Mouse (Mus musculus): ENCODE data around the gene Rsu1. TPM values are rescaled to one million over a fixed set of nuclear protein-coding genes. Genes with fewer than 3 reads are reported as not detected.

Gene Rsu1
- 134 and 142 TPM in 2 replicates for polyA plus RNA-seq (2015; fragmentation: Nextera tagmentation; extraction: Ambion mirVana)

GRCm38 (mm10) chr2:13271165-13271957 lies at the start of gene Rsu1:
Gene Rsu1 (minus strand): TSS chr2:13271415.
- peak; percentile 96 for ATAC-seq (ENCODE audit: extremely low read depth, insufficient number of reproducible peaks, low FRiP score, low TSS enrichment)
- Histone ChIP-seq H3K4me1 (peaks cover 46% of the 10 kb centered on the region), H3K9me3 (no peaks in the 10 kb centered on the region), H3K4me2 (peak within 1 kb of the TSS; percentile 79), H3K4me3 (peak within 1 kb of the TSS; percentile 65), H3K36me3 (peaks cover 27% of the 10 kb centered on the region), H3K27ac (replicated peaks) (peak within 1 kb of the TSS; percentile 81), H3K9ac (peak within 1 kb of the TSS; percentile 86), H3K27me3 (replicated peaks) (no peaks in the 10 kb centered on the region)
- under 1% methylated on average over 37 of the region's 37 CpGs for WGBS

DNA sequence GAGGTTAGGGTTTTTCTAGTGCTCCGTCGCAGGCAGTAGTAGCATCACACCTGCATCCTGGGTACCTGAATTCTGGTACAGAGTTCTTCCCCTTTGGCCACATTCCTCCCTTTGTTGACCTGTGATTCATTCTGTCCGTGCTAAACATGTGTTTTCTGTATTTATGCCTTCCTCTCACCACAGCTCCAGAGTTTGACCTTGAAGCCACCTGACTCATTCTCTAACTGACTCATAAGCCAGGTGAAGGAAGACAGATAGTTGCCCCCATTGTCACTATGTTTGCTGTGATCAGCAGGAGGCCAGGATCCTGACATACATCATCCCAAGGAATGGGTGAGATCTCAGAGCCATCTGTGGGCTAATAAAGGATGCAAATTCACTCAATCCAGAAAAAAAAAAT lies 32.2 kb upstream of the Rsu1 start:
- H3K4me2 ChIP-seq = no peak overlapping the region
- no peak for ATAC-seq (ENCODE audit: extremely low read depth, insufficient number of reproducible peaks, low FRiP score, low TSS enrichment)
- no peak overlapping the region for H3K4me3 ChIP-seq
- no peaks in the 10 kb centered on the region for H3K36me3 ChIP-seq
- no peak overlapping the region for H3K27ac ChIP-seq (replicated peaks)
- WGBS = 82% methylated on average over 3 of the region's 3 CpGs
- no peaks in the 10 kb centered on the region for H3K4me1 ChIP-seq
- H3K27me3 ChIP-seq (replicated peaks) = no peaks in the 10 kb centered on the region
- no peaks in the 10 kb centered on the region for H3K9me3 ChIP-seq
- H3K9ac ChIP-seq = no peak overlapping the region

DNA sequence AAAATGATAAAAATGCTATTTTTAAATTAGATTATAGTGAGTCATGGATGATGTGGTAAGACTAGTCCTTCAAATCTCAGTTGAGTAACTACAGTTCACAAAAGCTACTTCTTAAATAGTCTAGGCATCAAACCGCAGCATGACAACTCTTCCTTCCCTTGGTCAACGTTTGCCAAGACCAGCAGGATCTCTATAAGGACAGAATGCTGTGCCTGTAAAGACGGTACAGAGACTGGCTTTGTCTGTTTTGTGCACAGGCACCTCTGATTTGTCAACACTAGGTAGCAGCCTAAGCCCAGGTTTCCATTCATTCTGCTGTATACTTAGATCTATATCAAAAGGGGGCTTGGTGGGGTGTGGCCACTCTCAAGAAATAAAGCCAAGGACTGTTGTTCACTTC lies 27.8 kb upstream of the Rsu1 start:
- H3K4me2 ChIP-seq = no peak overlapping the region
- WGBS = 43% methylated on average over 3 of the region's 3 CpGs
- no peak for ATAC-seq (ENCODE audit: extremely low read depth, insufficient number of reproducible peaks, low FRiP score, low TSS enrichment)
- H3K9ac ChIP-seq = no peak overlapping the region
- H3K36me3 ChIP-seq = no peaks in the 10 kb centered on the region
- no peaks in the 10 kb centered on the region for H3K9me3 ChIP-seq
- H3K27ac ChIP-seq (replicated peaks) = no peak overlapping the region
- peaks cover 6% of the 10 kb centered on the region for H3K4me1 ChIP-seq
- H3K4me3 ChIP-seq = no peak overlapping the region
- no peaks in the 10 kb centered on the region for H3K27me3 ChIP-seq (replicated peaks)

DNA sequence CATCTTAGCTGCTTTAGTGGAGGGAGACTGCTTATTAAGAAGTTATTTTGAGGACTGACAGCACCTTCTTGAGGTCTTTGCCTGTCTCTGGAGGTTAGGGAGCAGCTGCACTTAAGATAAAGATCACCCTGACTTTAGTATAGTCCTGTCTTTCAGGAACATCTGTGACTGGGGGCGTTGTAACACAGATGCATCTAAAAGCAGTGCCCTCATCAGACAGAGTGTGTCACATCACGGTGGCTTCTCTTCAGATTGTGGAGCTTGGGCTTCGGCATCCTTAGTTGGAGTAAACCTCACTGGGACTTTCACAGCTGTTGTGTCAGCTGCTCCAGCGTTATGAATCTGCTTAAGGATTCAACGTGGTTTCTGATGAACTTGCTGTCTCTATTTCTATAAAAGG lies 26.5 kb upstream of the Rsu1 start:
- Histone ChIP-seq H3K4me2 (no peak overlapping the region), H3K36me3 (no peaks in the 10 kb centered on the region), H3K4me3 (no peak overlapping the region), H3K4me1 (peaks cover 8% of the 10 kb centered on the region), H3K27ac (replicated peaks) (no peak overlapping the region), H3K9ac (no peak overlapping the region), H3K27me3 (replicated peaks) (no peaks in the 10 kb centered on the region), H3K9me3 (no peaks in the 10 kb centered on the region)
- WGBS = 44% methylated on average over 5 of the region's 5 CpGs
- no peak for ATAC-seq (ENCODE audit: extremely low read depth, insufficient number of reproducible peaks, low FRiP score, low TSS enrichment)

GRCm38 (mm10) chr2:13290661-13291060 lies 19.4 kb upstream of the Rsu1 start:
- Histone ChIP-seq H3K27me3 (replicated peaks) (no peaks in the 10 kb centered on the region), H3K27ac (replicated peaks) (no peak overlapping the region), H3K36me3 (no peaks in the 10 kb centered on the region), H3K9me3 (no peaks in the 10 kb centered on the region), H3K4me1 (peaks cover 8% of the 10 kb centered on the region), H3K4me3 (no peak overlapping the region), H3K9ac (no peak overlapping the region), H3K4me2 (no peak overlapping the region)
- 3% methylated on average over 1 of the region's 1 CpGs for WGBS
- no peak for ATAC-seq (ENCODE audit: extremely low read depth, insufficient number of reproducible peaks, low FRiP score, low TSS enrichment)

- 63% methylated on average over 3 of the region's 3 CpGs for WGBS
- no peak overlapping the region for H3K27ac ChIP-seq (replicated peaks)
- peaks cover 8% of the 10 kb centered on the region for H3K4me1 ChIP-seq
- no peak for ATAC-seq (ENCODE audit: extremely low read depth, insufficient number of reproducible peaks, low FRiP score, low TSS enrichment)
- H3K9me3 ChIP-seq = no peaks in the 10 kb centered on the region
- no peak overlapping the region for H3K4me3 ChIP-seq
- H3K27me3 ChIP-seq (replicated peaks) = no peaks in the 10 kb centered on the region
- no peaks in the 10 kb centered on the region for H3K36me3 ChIP-seq
- H3K4me2 ChIP-seq = no peak overlapping the region
- H3K9ac ChIP-seq = no peak overlapping the region
Measured at GRCm38 (mm10) chr2:13290070-13290469, 18.9 kb upstream of the Rsu1 start.

- peak overlapping the region; percentile 46 for H3K4me2 ChIP-seq
- no peaks in the 10 kb centered on the region for H3K9me3 ChIP-seq
- no peak overlapping the region for H3K9ac ChIP-seq
- 0 out of 2 replicates have a peak, but pooled peaks cover 5% of the 10 kb centered on the region for H3K4me1 ChIP-seq
- H3K27ac ChIP-seq (replicated peaks) = no peak overlapping the region
- no peak overlapping the region for H3K4me3 ChIP-seq
- H3K27me3 ChIP-seq (replicated peaks) = no peaks in the 10 kb centered on the region
- ATAC-seq (ENCODE audit: extremely low read depth, insufficient number of reproducible peaks, low FRiP score, low TSS enrichment) = no peak
- no peaks in the 10 kb centered on the region for H3K36me3 ChIP-seq
- WGBS = 51% methylated on average over 10 of the region's 10 CpGs
Measured at GRCm38 (mm10) chr2:13278114-13278862, 7.1 kb upstream of the Rsu1 start.

DNA sequence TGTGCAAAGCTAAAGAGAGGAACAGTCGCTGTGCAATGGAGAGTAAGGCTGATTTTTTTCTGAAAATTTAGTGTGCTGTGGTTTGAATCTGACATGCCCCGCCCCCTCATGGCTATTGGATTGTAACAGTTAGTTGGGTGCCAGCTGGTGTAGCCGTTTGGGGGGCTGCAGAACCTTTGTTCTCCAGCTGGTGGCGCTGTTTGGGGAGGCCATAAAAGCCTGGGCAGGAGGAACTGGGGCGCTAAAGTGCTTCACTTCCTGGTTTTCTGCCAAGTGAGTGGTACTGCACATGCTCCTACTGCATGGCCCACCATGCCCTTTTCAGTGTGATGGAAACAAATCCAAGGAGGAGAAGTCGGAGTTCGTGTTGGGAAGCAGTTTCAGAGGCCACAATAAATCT lies 4.7 kb upstream of the Rsu1 start:
- H3K27ac ChIP-seq (replicated peaks) = no peak overlapping the region
- H3K4me2 ChIP-seq = no peak overlapping the region
- no peaks in the 10 kb centered on the region for H3K9me3 ChIP-seq
- H3K27me3 ChIP-seq (replicated peaks) = no peaks in the 10 kb centered on the region
- no peaks in the 10 kb centered on the region for H3K36me3 ChIP-seq
- peaks cover 10% of the 10 kb centered on the region for H3K4me1 ChIP-seq
- 54% methylated on average over 7 of the region's 7 CpGs for WGBS
- H3K4me3 ChIP-seq = no peak overlapping the region
- no peak overlapping the region for H3K9ac ChIP-seq
- no peak for ATAC-seq (ENCODE audit: extremely low read depth, insufficient number of reproducible peaks, low FRiP score, low TSS enrichment)

DNA sequence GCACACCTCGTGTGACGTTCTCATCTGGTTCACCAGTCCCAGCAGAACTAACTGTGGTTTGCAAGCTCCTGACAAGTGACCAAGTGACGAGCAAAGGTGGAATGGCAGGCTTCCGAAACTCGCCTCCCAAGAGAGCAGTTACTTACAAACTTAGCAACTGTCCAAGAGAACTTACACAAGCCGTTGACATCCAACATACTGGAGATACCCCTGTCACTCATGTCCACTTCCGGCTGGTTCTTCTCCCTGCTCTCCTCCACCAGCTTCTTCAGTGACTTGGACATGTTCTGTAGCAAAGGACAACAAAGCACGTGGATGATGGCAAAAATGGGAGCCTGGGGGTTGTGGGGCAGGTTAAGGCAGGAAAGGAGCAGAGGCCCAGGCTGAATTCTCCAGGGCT lies 479 bp downstream of the Rsu1 start:
- peak overlapping the region; percentile 84 for H3K9ac ChIP-seq
- H3K9me3 ChIP-seq = no peaks in the 10 kb centered on the region
- peaks cover 27% of the 10 kb centered on the region for H3K36me3 ChIP-seq
- peaks cover 46% of the 10 kb centered on the region for H3K4me1 ChIP-seq
- WGBS = 16% methylated on average over 8 of the region's 8 CpGs
- H3K4me3 ChIP-seq = peak overlapping the region; percentile 65
- ATAC-seq (ENCODE audit: extremely low read depth, insufficient number of reproducible peaks, low FRiP score, low TSS enrichment) = no peak
- peak overlapping the region; percentile 79 for H3K4me2 ChIP-seq
- peak overlapping the region; percentile 81 for H3K27ac ChIP-seq (replicated peaks)
- no peaks in the 10 kb centered on the region for H3K27me3 ChIP-seq (replicated peaks)

- Histone ChIP-seq H3K36me3 (peaks cover 31% of the 10 kb centered on the region), H3K9ac (no peak overlapping the region), H3K27ac (replicated peaks) (peak overlapping the region; percentile 28; the same call in 1 of the 2 replicates), H3K4me1 (peaks cover 46% of the 10 kb centered on the region), H3K27me3 (replicated peaks) (no peaks in the 10 kb centered on the region), H3K9me3 (no peaks in the 10 kb centered on the region), H3K4me2 (peak overlapping the region; percentile 1; the same call in 1 of the 2 replicates), H3K4me3 (no peak overlapping the region)
- 87% methylated on average over 4 of the region's 4 CpGs for WGBS
- no peak for ATAC-seq (ENCODE audit: extremely low read depth, insufficient number of reproducible peaks, low FRiP score, low TSS enrichment)
Measured at GRCm38 (mm10) chr2:13268681-13269293, 2.4 kb downstream of the Rsu1 start.

DNA sequence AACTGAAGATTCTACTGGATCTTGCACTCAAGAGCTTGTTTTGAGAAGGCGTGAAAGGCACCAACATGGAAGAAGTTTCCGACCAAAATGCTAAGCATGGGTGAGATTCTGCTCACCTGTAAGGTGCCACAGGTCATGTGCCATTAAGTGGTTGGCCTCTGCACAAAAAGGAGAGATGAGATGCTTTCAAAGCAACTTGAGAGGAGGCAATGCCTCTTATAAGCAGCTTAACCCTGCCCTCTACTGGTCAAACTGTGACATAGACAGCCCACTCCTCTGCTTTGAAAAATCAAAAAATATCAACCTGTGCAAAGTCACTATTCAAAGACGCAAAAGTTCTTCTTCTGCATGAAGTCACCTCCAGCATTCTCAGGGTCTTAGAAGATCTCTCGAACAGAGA lies 6.3 kb downstream of the Rsu1 start:
- 41% methylated on average over 4 of the region's 4 CpGs for WGBS
- no peak overlapping the region for H3K9ac ChIP-seq
- H3K4me1 ChIP-seq = peaks cover 33% of the 10 kb centered on the region
- no peaks in the 10 kb centered on the region for H3K9me3 ChIP-seq
- H3K27ac ChIP-seq (replicated peaks) = no peak overlapping the region
- H3K36me3 ChIP-seq = peaks cover 53% of the 10 kb centered on the region
- H3K4me2 ChIP-seq = no peak overlapping the region
- no peaks in the 10 kb centered on the region for H3K27me3 ChIP-seq (replicated peaks)
- H3K4me3 ChIP-seq = no peak overlapping the region
- no peak for ATAC-seq (ENCODE audit: extremely low read depth, insufficient number of reproducible peaks, low FRiP score, low TSS enrichment)

Measured in heart, embryonic 13.5 days (tissue).